Mouse (Mus musculus) activated CD4-positive, CD25-positive, alpha-beta regulatory T cell, adult 4 months (primary cell): ENCODE measurements around the gene Ptprf. TPM values are rescaled to one million over a fixed set of nuclear protein-coding genes. Genes with fewer than 3 reads are reported as not detected.

Experiments used
- ATAC-seq: one replicate; pipeline ENCODE4 v1.8.0; 2017
- polyA plus RNA-seq, 2 experiments: library from polyadenylated mRNA; unstranded; fragments of 100-300 nt; shearing (Covaris generic); gene quantifications; one replicate each; pipeline ENCODE4 v1.2.1; 2017

Ptprf gene
- polyA plus RNA-seq, 2 experiments from 2014 or later: 0.31 to 0.34 TPM

- no peak for ATAC-seq
Observed at GRCm38 (mm10) chr4:118257416-118257815, 33.8 kb downstream of the Ptprf start.

GRCm38 (mm10) chr4:118256217-118256616 lies 35.0 kb downstream of the Ptprf start:
- no peak for ATAC-seq

GRCm38 (mm10) chr4:118254953-118255352 lies 36.3 kb downstream of the Ptprf start:
- no peak for ATAC-seq

- no peak for ATAC-seq
Observed at GRCm38 (mm10) chr4:118247323-118247722, 43.9 kb downstream of the Ptprf start.

- ATAC-seq: no peak
Observed at GRCm38 (mm10) chr4:118245847-118246246, 45.4 kb downstream of the Ptprf start.

- ATAC-seq: no peak
Observed at GRCm38 (mm10) chr4:118243791-118244190, 47.4 kb downstream of the Ptprf start.

GRCm38 (mm10) chr4:118243298-118243697 lies 47.9 kb downstream of the Ptprf start:
- ATAC-seq: no peak

GRCm38 (mm10) chr4:118239960-118240689 lies 51.1 kb downstream of the Ptprf start:
- no peak for ATAC-seq

GRCm38 (mm10) chr4:118238666-118239065 lies 52.5 kb downstream of the Ptprf start:
- no peak for ATAC-seq

- no peak for ATAC-seq
Observed at GRCm38 (mm10) chr4:118236871-118237270, 54.3 kb downstream of the Ptprf start.

- ATAC-seq: no peak
Observed at GRCm38 (mm10) chr4:118234711-118235388, 56.4 kb downstream of the Ptprf start.

- no peak for ATAC-seq
Observed at GRCm38 (mm10) chr4:118233886-118234285, 57.3 kb downstream of the Ptprf start.

- no peak for ATAC-seq
Observed at GRCm38 (mm10) chr4:118231861-118232260, 59.3 kb downstream of the Ptprf start.

GRCm38 (mm10) chr4:118229035-118229770 lies 62.0 kb downstream of the Ptprf start:
- no peak for ATAC-seq

GRCm38 (mm10) chr4:118227398-118227797 lies 63.8 kb downstream of the Ptprf start:
- ATAC-seq: no peak

GRCm38 (mm10) chr4:118221261-118221660 lies 69.9 kb downstream of the Ptprf start:
- no peak for ATAC-seq

GRCm38 (mm10) chr4:118220756-118221155 lies 70.4 kb downstream of the Ptprf start:
- no peak for ATAC-seq

GRCm38 (mm10) chr4:118219487-118219886 lies 71.7 kb downstream of the Ptprf start:
- no peak for ATAC-seq

GRCm38 (mm10) chr4:118218521-118218920 lies 72.7 kb downstream of the Ptprf start:
- no peak for ATAC-seq

- ATAC-seq: peak; percentile 63
Observed at GRCm38 (mm10) chr4:118216726-118217595, 74.2 kb downstream of the Ptprf start.

- no peak for ATAC-seq
Observed at GRCm38 (mm10) chr4:118214891-118215290, 76.3 kb downstream of the Ptprf start.

GRCm38 (mm10) chr4:118206918-118207640 lies 84.1 kb downstream of the Ptprf start:
- ATAC-seq: no peak
